Mouse (Mus musculus): ENCODE data around the gene Amotl1. TPM values are rescaled to one million over a fixed set of nuclear protein-coding genes. Genes with fewer than 3 reads are reported as not detected.

Gene Amotl1
- polyA plus RNA-seq, 1 experiment from 2014 or later, result 17.6 TPM

DNA sequence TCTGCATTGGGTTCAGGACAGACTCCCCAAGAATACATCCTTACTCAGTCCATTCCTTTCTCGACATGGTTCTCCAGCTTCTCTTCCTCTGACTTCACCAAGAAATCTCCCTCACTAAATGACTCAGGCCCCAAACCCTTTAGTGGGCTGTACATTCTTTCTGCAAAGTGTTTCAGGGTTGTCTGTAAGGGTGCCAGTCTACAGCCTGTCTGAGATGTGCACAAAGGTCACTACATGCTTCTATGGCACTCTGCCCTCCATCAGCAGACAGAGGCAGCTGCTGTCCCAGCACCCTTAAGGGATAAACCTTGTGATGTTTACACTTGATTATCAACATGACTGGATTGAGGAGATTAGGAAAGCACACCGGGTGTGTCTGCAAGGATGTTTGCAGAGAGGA lies 123.2 kb downstream of the Amotl1 start:
- ATAC-seq (ENCODE audit: low read depth), result no peak
- H3K27ac ChIP-seq (ENCODE audit: low read length), result no peak overlapping the region
- no peaks in the 10 kb centered on the region for H3K9me3 ChIP-seq (ENCODE audit: control insufficient read depth, low read length)
- 29% methylated on average over 2 of the region's 2 CpGs for WGBS
- H3K27me3 ChIP-seq (ENCODE audit: control insufficient read depth, insufficient read depth, low read depth, low read length), result no peaks in the 10 kb centered on the region
- H3K9ac ChIP-seq (ENCODE audit: low read length), result no peak overlapping the region
- no peak overlapping the region for H3K4me2 ChIP-seq (ENCODE audit: low read depth, low read length)
- peaks cover 3% of the 10 kb centered on the region for H3K4me1 ChIP-seq (replicated peaks; ENCODE audit: control insufficient read depth, insufficient read depth, low read length)
- no peak overlapping the region for H3K4me3 ChIP-seq (ENCODE audit: low read length)
- no peaks in the 10 kb centered on the region for H3K36me3 ChIP-seq (ENCODE audit: control insufficient read depth, insufficient read depth, low read length)

DNA sequence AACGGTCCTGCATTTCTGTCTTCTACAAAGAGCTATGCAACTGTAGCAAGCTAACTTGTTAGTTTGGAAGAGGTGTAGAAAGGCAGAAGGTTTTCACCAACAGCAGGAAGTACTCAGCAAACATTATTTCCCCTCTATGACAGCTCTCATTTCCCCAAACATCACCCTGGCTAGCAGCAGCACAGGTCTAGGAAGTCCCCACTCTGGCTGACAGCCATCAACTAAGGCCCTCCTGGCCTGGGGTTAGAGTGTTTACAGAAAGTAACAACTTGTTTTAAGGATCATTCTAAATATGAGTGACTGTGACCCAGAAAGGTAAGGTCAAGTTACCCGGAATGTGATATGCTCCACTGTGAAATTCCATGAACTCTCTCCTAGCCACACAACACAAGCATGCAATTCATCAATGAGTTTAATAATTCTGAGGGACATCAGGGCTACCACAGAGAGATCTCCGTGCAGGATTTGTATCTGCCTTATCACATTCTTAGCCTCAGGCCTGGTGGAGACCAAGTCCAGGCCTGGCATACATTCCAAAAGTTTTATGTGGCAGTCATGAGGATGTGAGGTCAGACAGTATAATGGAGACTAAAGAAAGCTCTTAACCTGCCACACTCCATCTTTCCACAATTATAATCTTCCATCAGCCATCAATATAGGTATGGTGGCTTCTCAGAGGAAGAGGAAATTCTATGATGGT lies 123.7 kb downstream of the Amotl1 start:
- Histone ChIP-seq H3K27me3 (ENCODE audit: control insufficient read depth, insufficient read depth, low read depth, low read length) (no peaks in the 10 kb centered on the region), H3K9me3 (ENCODE audit: control insufficient read depth, low read length) (no peaks in the 10 kb centered on the region), H3K9ac (ENCODE audit: low read length) (no peak overlapping the region), H3K36me3 (ENCODE audit: control insufficient read depth, insufficient read depth, low read length) (no peaks in the 10 kb centered on the region), H3K4me2 (ENCODE audit: low read depth, low read length) (no peak overlapping the region), H3K4me3 (ENCODE audit: low read length) (no peak overlapping the region), H3K27ac (ENCODE audit: low read length) (no peak overlapping the region), H3K4me1 (replicated peaks; ENCODE audit: control insufficient read depth, insufficient read depth, low read length) (peaks cover 3% of the 10 kb centered on the region)
- ATAC-seq (ENCODE audit: low read depth), result peak; percentile 47; the same call in 1 of the 2 replicates
- WGBS, result 22% methylated on average over 3 of the region's 3 CpGs

DNA sequence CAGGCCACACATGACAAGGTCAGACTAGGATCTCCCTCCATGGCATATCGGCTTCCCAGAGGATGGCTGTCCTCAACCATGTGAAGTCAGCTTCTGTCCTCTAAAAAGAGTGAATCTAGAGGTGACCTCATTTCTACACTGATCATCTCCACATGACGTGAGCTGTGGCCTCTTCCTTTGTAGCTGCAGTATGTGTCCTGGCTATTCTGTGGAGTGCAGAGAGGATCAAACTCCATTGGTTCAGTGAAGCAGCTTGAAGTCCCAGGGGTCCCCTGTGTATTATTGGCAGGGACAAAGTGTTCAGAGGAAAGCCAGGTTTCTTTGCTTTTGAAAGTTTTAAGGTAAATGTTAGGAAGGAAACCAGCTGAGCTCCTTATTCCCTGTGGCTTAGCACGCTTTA lies 126.8 kb downstream of the Amotl1 start:
- WGBS, result 79% methylated on average over 3 of the region's 3 CpGs
- ATAC-seq (ENCODE audit: low read depth), result no peak
- Histone ChIP-seq H3K4me1 (replicated peaks; ENCODE audit: control insufficient read depth, insufficient read depth, low read length) (peaks cover 3% of the 10 kb centered on the region), H3K27ac (ENCODE audit: low read length) (no peak overlapping the region), H3K9ac (ENCODE audit: low read length) (no peak overlapping the region), H3K4me3 (ENCODE audit: low read length) (no peak overlapping the region), H3K9me3 (ENCODE audit: control insufficient read depth, low read length) (no peaks in the 10 kb centered on the region), H3K4me2 (ENCODE audit: low read depth, low read length) (no peak overlapping the region), H3K36me3 (ENCODE audit: control insufficient read depth, insufficient read depth, low read length) (no peaks in the 10 kb centered on the region), H3K27me3 (ENCODE audit: control insufficient read depth, insufficient read depth, low read depth, low read length) (no peaks in the 10 kb centered on the region)

DNA sequence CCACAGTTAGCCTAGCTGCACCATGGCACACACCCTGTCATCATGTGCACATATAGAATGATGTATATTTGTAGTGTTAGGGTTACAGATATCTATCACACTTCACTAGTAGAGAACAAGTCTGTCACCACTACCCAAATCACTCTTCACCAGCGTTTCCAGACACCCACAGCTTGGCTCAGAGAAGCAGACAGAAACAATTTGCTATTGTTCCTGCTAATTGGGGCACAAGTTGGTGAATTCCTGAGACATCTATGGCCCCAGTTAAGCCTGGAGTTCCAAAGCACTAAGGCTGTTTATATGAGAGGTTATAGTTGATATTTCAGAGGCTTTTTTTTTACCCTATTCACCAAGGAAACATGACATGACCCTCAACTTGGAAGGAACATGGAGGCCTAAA lies 127.6 kb downstream of the Amotl1 start:
- no peak overlapping the region for H3K4me3 ChIP-seq (ENCODE audit: low read length)
- H3K27me3 ChIP-seq (ENCODE audit: control insufficient read depth, insufficient read depth, low read depth, low read length), result no peaks in the 10 kb centered on the region
- H3K9me3 ChIP-seq (ENCODE audit: control insufficient read depth, low read length), result no peaks in the 10 kb centered on the region
- 46% methylated on average over 1 of the region's 1 CpGs for WGBS
- H3K9ac ChIP-seq (ENCODE audit: low read length), result no peak overlapping the region
- H3K36me3 ChIP-seq (ENCODE audit: control insufficient read depth, insufficient read depth, low read length), result no peaks in the 10 kb centered on the region
- no peak overlapping the region for H3K27ac ChIP-seq (ENCODE audit: low read length)
- peaks cover 3% of the 10 kb centered on the region for H3K4me1 ChIP-seq (replicated peaks; ENCODE audit: control insufficient read depth, insufficient read depth, low read length)
- no peak for ATAC-seq (ENCODE audit: low read depth)
- no peak overlapping the region for H3K4me2 ChIP-seq (ENCODE audit: low read depth, low read length)

DNA sequence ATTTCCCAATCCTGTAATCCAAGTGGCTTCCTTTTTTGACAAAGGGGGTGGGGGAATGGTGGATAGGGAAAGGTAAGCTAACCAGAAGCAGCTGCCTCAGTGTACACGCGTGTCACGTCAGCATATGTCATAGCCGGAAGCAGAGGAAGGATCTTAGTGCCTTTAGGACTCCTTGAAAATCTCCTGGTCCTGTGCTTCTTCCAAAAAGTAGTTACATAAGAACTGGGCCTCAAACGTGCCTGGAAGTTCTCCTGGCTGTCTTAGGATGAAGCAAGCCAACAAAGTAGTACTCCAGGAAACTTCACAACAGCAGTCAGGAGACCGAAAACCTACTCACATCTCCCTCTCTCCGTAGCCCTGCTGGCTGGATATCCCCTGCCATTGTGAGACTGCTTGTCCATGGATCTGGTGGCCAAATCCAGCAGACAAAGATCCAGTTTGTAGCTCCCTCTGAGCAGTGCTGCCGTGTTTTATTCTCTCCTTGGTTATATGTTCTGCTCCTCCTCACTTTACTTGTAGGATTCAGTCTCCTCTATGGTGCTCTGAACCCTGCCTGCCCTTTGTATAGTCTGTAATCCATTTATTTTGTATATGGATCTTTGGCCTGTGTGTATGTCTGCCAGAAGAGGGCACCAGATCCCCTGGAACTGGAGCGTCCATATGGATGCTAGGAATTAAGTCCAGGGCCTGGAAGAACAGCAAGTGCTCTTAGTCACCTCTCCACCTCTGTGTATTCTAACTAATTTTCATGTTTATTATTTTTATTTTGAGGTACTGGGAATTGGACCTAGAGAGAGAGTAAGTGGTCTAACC lies 132.0 kb downstream of the Amotl1 start:
- peak; percentile 54; the same call in 1 of the 2 replicates for ATAC-seq (ENCODE audit: low read depth)
- 75% methylated on average over 9 of the region's 9 CpGs for WGBS
- Histone ChIP-seq H3K4me3 (ENCODE audit: low read length) (no peak overlapping the region), H3K4me1 (replicated peaks; ENCODE audit: control insufficient read depth, insufficient read depth, low read length) (no peaks in the 10 kb centered on the region), H3K9me3 (ENCODE audit: control insufficient read depth, low read length) (no peaks in the 10 kb centered on the region), H3K36me3 (ENCODE audit: control insufficient read depth, insufficient read depth, low read length) (peaks cover 24% of the 10 kb centered on the region), H3K9ac (ENCODE audit: low read length) (no peak overlapping the region), H3K27ac (ENCODE audit: low read length) (no peak overlapping the region), H3K4me2 (ENCODE audit: low read depth, low read length) (no peak overlapping the region), H3K27me3 (ENCODE audit: control insufficient read depth, insufficient read depth, low read depth, low read length) (no peaks in the 10 kb centered on the region)

DNA sequence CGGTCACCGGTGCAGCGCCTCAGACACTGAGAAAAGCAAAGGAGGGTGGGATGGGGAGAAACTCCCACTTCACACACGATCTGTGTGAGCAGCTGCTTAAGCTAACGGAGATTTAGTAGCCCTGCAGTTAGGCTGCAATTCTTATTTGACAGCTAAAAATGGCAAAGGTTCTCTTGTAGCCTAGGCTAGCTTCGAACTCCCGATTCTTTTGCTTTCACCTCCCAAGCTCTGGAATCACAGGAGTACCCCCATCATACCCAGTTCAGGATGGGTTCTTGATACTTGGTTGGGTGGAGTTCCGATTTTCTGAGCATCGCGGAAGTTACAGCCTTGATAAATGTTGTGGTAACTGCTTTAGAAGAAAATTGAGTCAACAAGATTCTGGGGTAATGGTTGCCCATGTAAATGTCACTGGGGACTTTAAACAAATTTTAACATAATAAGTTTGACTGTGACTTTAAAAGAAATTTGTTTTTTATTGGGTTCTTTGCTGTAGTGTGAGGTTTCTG lies 143.9 kb downstream of the Amotl1 start:
- WGBS, result 2% methylated on average over 10 of the region's 10 CpGs

DNA sequence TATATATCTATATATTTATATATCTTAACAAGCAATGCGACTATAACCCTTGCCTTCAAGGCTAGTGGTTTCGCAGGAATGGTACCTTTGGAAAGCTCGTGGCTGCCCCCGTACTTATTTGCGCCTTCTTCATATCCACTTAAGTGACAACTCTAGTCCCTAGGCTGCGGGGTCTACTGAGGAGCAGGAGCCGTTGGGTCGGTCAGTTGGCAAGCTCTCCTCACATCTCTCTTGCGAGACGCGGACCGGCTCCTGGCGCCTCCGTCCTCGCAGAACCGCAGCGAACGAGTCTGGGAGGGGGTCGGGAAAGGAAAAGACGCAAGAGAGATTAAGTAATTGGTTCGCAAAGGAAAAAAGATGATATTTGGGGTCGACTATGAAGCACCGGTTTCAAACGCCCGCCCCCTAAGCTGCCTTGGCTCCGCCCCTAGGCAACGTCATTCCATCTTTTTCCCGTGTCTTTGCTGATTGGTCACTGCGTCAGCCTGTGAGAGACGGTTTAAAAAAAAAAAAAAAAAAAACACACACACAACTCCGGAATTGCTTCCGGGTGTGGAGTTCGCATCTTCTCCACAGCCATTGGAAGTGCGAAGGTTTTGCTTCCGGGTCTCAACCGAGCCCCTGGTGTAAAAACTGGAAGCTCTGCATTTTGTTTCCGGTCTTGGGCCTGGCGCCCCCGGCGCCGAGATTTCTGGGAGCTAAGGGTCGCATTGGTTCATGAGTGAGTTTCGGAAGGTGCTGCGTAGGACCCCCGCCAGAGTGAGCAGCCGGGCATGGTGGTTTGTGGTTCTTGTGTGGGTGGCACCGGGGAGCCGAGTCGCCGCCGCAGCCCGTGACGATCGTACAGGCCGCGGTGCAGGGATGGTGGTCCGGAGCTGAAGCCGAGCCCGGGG lies 144.6 kb downstream of the Amotl1 start, which contains the start of the genes Kdm4d and Cwc15:
Gene Kdm4d, minus strand, starts transcription at position 460 of the 893 bp plus-strand sequence.
Gene Cwc15, plus strand, starts transcription at position 595 of the 893 bp plus-strand sequence.
- H3K4me3 ChIP-seq (ENCODE audit: low read length), result peak within 1 kb of the TSS; percentile 94
- under 1% methylated on average over 55 of the region's 59 CpGs for WGBS
- H3K27me3 ChIP-seq (ENCODE audit: control insufficient read depth, insufficient read depth, low read depth, low read length), result no peaks in the 10 kb centered on the region
- peaks cover 23% of the 10 kb centered on the region for H3K36me3 ChIP-seq (ENCODE audit: control insufficient read depth, insufficient read depth, low read length)
- H3K9ac ChIP-seq (ENCODE audit: low read length), result peak within 1 kb of the TSS; percentile 92
- peak; percentile 99 for ATAC-seq (ENCODE audit: low read depth)
- peaks cover 9% of the 10 kb centered on the region for H3K4me1 ChIP-seq (replicated peaks; ENCODE audit: control insufficient read depth, insufficient read depth, low read length)
- peak within 1 kb of the TSS; percentile 55 for H3K27ac ChIP-seq (ENCODE audit: low read length)
- no peaks in the 10 kb centered on the region for H3K9me3 ChIP-seq (ENCODE audit: control insufficient read depth, low read length)
- peak within 1 kb of the TSS; percentile 69 for H3K4me2 ChIP-seq (ENCODE audit: low read depth, low read length)

More for the DNA sequence above, 143.9 kb downstream of the Amotl1 start:
- Histone ChIP-seq H3K9me3 (ENCODE audit: control insufficient read depth, low read length) (no peaks in the 10 kb centered on the region), H3K4me3 (ENCODE audit: low read length) (peak overlapping the region; percentile 94), H3K36me3 (ENCODE audit: control insufficient read depth, insufficient read depth, low read length) (peaks cover 29% of the 10 kb centered on the region), H3K4me1 (replicated peaks; ENCODE audit: control insufficient read depth, insufficient read depth, low read length) (peaks cover 9% of the 10 kb centered on the region), H3K27me3 (ENCODE audit: control insufficient read depth, insufficient read depth, low read depth, low read length) (no peaks in the 10 kb centered on the region), H3K4me2 (ENCODE audit: low read depth, low read length) (peak overlapping the region; percentile 69), H3K27ac (ENCODE audit: low read length) (peak overlapping the region; percentile 55), H3K9ac (ENCODE audit: low read length) (peak overlapping the region; percentile 92)
- no peak for ATAC-seq (ENCODE audit: low read depth)

DNA sequence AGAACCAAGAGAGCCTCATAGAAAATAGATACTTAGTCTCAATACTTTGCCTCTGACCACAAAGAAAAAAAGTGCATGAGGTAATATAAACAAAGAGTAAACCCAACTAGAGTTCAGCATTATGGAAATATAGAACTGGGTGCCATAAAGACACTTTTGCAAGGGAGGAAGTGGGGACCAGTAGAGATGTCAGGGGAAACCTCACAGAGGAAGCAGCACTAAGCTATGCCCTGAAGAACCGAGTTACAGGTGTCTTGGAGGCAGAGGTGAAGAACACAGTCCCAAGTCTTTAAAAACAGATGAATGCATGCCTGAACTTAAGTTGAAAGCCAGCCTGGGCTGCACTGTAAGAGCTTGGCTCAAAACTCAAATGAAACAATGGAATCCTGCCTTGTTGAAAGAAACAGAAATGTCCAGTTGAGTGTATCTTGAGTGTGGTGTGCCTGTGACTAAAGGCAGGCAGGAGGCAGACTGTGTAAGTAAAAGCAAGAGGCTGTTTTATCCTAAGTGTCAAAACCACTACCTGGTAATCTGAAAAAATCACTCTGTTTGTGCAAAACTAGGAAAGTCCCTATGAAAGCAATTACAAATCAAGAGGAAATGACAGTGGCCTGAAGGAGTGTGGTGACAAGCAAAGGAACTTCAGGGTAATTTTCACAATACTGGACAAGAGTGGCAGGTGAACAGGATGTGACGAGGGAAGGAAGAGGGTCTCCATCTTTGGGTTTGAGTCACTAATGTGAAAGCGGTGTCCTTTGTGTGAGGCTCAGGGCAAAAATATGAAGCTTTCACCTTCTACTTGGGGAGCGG lies 145.8 kb downstream of the Amotl1 start:
- H3K36me3 ChIP-seq (ENCODE audit: control insufficient read depth, insufficient read depth, low read length), result peaks cover 14% of the 10 kb centered on the region
- 70% methylated on average over 4 of the region's 4 CpGs for WGBS
- no peak for ATAC-seq (ENCODE audit: low read depth)
- no peak overlapping the region for H3K27ac ChIP-seq (ENCODE audit: low read length)
- H3K9ac ChIP-seq (ENCODE audit: low read length), result peak overlapping the region; percentile 65; the same call in 1 of the 2 replicates
- peaks cover 9% of the 10 kb centered on the region for H3K4me1 ChIP-seq (replicated peaks; ENCODE audit: control insufficient read depth, insufficient read depth, low read length)
- H3K4me3 ChIP-seq (ENCODE audit: low read length), result peak overlapping the region; percentile 94
- H3K27me3 ChIP-seq (ENCODE audit: control insufficient read depth, insufficient read depth, low read depth, low read length), result no peaks in the 10 kb centered on the region
- peak overlapping the region; percentile 67 for H3K4me2 ChIP-seq (ENCODE audit: low read depth, low read length)
- no peaks in the 10 kb centered on the region for H3K9me3 ChIP-seq (ENCODE audit: control insufficient read depth, low read length)

Data from lung, embryonic 16.5 days (tissue).